ENCODE assay signal across 28 mouse cellular contexts in the genomic region with DNA sequence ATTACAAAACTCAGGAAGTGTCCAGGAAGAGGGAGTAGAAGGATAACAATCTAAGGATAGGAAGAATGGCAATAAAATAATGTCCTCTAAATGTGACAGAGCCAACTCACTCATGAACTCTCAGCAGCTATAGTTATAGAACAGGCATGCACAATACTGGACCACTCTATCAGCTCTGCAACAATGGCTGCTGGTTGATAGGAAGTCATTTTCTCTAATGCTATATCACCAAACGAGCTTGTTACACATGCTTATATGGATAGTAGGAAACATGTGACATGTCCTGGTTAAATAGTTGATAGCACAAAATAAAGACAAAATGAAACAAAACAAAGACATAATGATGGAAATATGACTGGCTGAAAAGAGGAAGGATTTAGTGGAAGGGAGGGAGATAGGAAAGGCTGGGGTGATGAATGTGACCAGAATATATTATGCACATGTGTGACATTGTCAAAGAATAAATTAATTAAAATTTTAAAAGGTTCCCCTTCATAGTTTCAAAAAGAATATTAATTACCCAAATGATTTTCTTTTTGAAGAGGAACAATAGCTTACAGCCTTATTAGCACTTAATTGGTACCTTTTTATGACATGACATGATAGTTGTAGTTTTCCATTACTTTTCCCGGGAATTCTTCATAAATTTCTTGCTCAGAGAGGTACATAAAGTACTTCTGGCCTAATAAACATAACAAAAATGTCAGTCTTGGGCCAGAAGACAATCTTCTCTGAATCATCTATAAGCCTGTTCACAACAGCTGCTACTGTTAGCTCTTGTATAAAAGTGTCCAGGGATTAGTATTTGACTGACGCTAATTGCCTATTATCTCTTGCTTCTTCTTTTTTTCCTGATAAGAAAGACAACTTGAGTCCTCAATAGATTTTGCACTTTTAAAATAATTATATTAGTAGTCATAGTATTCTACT.
DNase-seq lines count a peak whose midpoint lies in the region; ATAC-seq and TF ChIP-seq lines count a peak whose summit lies in the region.
"Had no signal": no experiment of that assay in that cellular context is flagged by ENCODE, and none has a peak within 500 bp of the region (broad histone marks: within the 10 kb centered on the region; RNA-seq: fewer than 3 reads in every experiment).

No protein-coding gene starts in this region.

- no peak for TF ChIP-seq POLR2A in brain, embryonic 14.5 days (IDR thresholded peaks at IDR 0.05; ENCODE audit: borderline replicate concordance, extremely low read depth, insufficient read depth, insufficient read length, poor library complexity, severe bottlenecking)

- no peak overlapping the region for H3K4me3 ChIP-seq in forebrain, embryonic 13.5 days
- no peak overlapping the region for H3K4me3 ChIP-seq in forebrain, embryonic 11.5 days (ENCODE audit: low read depth, low read length)
- no peak overlapping the region for H3K4me3 ChIP-seq in hindbrain, embryonic 13.5 days
- H3K4me3 ChIP-seq in hindbrain, embryonic 11.5 days (ENCODE audit: low read depth, low read length): no peak overlapping the region
- no peak overlapping the region for H3K4me3 ChIP-seq in midbrain, embryonic 14.5 days (replicated peaks; ENCODE audit: low read depth, low read length)
- no peak overlapping the region for H3K4me3 ChIP-seq in midbrain, embryonic 16.5 days (ENCODE audit: low read depth, low read length)
- H3K4me3 ChIP-seq: embryonic facial prominence, embryonic 12.5 days; embryonic facial prominence, embryonic 15.5 days; heart, adult 2 months; hindbrain, embryonic 10.5 days had no signal

- H3K4me1 ChIP-seq in forebrain, embryonic 13.5 days: no peaks in the 10 kb centered on the region
- no peaks in the 10 kb centered on the region for H3K4me1 ChIP-seq in forebrain, embryonic 11.5 days (replicated peaks; ENCODE audit: control insufficient read depth, insufficient read depth, low read length)
- no peaks in the 10 kb centered on the region for H3K4me1 ChIP-seq in hindbrain, embryonic 13.5 days (replicated peaks)
- H3K4me1 ChIP-seq in hindbrain, embryonic 11.5 days (replicated peaks; ENCODE audit: control insufficient read depth, insufficient read depth, low read length): no peaks in the 10 kb centered on the region
- H3K4me1 ChIP-seq in midbrain, embryonic 14.5 days (ENCODE audit: control insufficient read depth, insufficient read depth, low read length): no peaks in the 10 kb centered on the region
- no peaks in the 10 kb centered on the region for H3K4me1 ChIP-seq in midbrain, embryonic 16.5 days (ENCODE audit: control insufficient read depth, insufficient read depth, low read length)
- H3K4me1 ChIP-seq: embryonic facial prominence, embryonic 12.5 days; embryonic facial prominence, embryonic 15.5 days; hindbrain, embryonic 10.5 days had no signal

- no peaks in the 10 kb centered on the region for H3K9me3 ChIP-seq in forebrain, embryonic 13.5 days (replicated peaks)
- H3K9me3 ChIP-seq in forebrain, embryonic 11.5 days (ENCODE audit: control insufficient read depth, low read length): no peaks in the 10 kb centered on the region
- H3K9me3 ChIP-seq in hindbrain, embryonic 13.5 days: no peaks in the 10 kb centered on the region
- H3K9me3 ChIP-seq in hindbrain, embryonic 11.5 days (ENCODE audit: control insufficient read depth, low read length): no peaks in the 10 kb centered on the region
- no peaks in the 10 kb centered on the region for H3K9me3 ChIP-seq in midbrain, embryonic 14.5 days (ENCODE audit: control insufficient read depth, low read length)
- H3K9me3 ChIP-seq in midbrain, embryonic 16.5 days (replicated peaks; ENCODE audit: control insufficient read depth, low read length, poor library complexity, severe bottlenecking): no peaks in the 10 kb centered on the region
- H3K9me3 ChIP-seq: embryonic facial prominence, embryonic 12.5 days; embryonic facial prominence, embryonic 15.5 days; hindbrain, embryonic 10.5 days had no signal

- WGBS in forebrain, embryonic 13.5 days: 62% methylated on average over 3 of the region's 3 CpGs
- WGBS in forebrain, embryonic 11.5 days: 76% methylated on average over 3 of the region's 3 CpGs
- 80% methylated on average over 3 of the region's 3 CpGs for WGBS in hindbrain, embryonic 13.5 days
- WGBS in hindbrain, embryonic 11.5 days: 87% methylated on average over 3 of the region's 3 CpGs
- WGBS in midbrain, embryonic 14.5 days: 70% methylated on average over 3 of the region's 3 CpGs
- 61% methylated on average over 3 of the region's 3 CpGs for WGBS in midbrain, embryonic 16.5 days

- ATAC-seq in forebrain, embryonic 13.5 days: peak; percentile 80
- ATAC-seq in forebrain, embryonic 11.5 days (replicated peaks; ENCODE audit: low FRiP score): no peak
- ATAC-seq in hindbrain, embryonic 13.5 days (ENCODE audit: low FRiP score): 0 out of 2 replicates have a peak, but pooled peaks have one; percentile 54
- no peak; the same call in 1 of the 2 replicates for ATAC-seq in hindbrain, embryonic 11.5 days (ENCODE audit: low FRiP score)
- peak; percentile 64; the same call in 1 of the 2 replicates for ATAC-seq in midbrain, embryonic 14.5 days (ENCODE audit: low FRiP score, low TSS enrichment)
- ATAC-seq in midbrain, embryonic 16.5 days: no peak
- ATAC-seq: hindbrain, postnatal 0 days; inflammation-experienced regulatory T-cells, adult 6 months; intestine, embryonic 16.5 days; Patski had no signal

- no peak for DNase-seq in forebrain, embryonic 11.5 days (ENCODE audit: low spot score)
- DNase-seq in hindbrain, embryonic 11.5 days (ENCODE audit: low spot score): no peak
- peak; percentile 14 for DNase-seq in midbrain, embryonic 14.5 days
- peak; percentile 57 for DNase-seq in brain, embryonic 14.5 days (ENCODE audit: low read depth)
- DNase-seq in heart, postnatal 4 days: no peak
- DNase-seq: adrenal gland, postnatal 10 days; adrenal gland, postnatal 36 days; cerebellum, adult 11 months; cerebellum, adult 2 months; cerebellum, adult 9-11 months; cerebellum, postnatal 25 days; gastrocnemius, postnatal 10 days; gastrocnemius, postnatal 36 days; heart, adult 2 months; kidney, adult 18-20 months had no signal

- no peak overlapping the region for H3K4me2 ChIP-seq in forebrain, embryonic 13.5 days
- H3K4me2 ChIP-seq in forebrain, embryonic 11.5 days (ENCODE audit: low read depth, low read length, severe bottlenecking): no peak overlapping the region
- no peak overlapping the region for H3K4me2 ChIP-seq in hindbrain, embryonic 13.5 days
- no peak overlapping the region for H3K4me2 ChIP-seq in hindbrain, embryonic 11.5 days (replicated peaks; ENCODE audit: low read depth, low read length)
- no peak overlapping the region for H3K4me2 ChIP-seq in midbrain, embryonic 14.5 days (ENCODE audit: low read length)
- H3K4me2 ChIP-seq in midbrain, embryonic 16.5 days (ENCODE audit: low read length): no peak overlapping the region
- H3K4me2 ChIP-seq: embryonic facial prominence, embryonic 12.5 days; embryonic facial prominence, embryonic 15.5 days; heart, embryonic 11.5 days had no signal

- no peak overlapping the region for H3K27ac ChIP-seq in forebrain, embryonic 13.5 days
- H3K27ac ChIP-seq in forebrain, embryonic 11.5 days (ENCODE audit: low read depth, low read length): no peak overlapping the region
- no peak overlapping the region for H3K27ac ChIP-seq in hindbrain, embryonic 13.5 days
- H3K27ac ChIP-seq in hindbrain, embryonic 11.5 days (ENCODE audit: low read depth, low read length): no peak overlapping the region
- H3K27ac ChIP-seq in midbrain, embryonic 14.5 days (replicated peaks; ENCODE audit: low read depth, low read length): no peak overlapping the region; the same call in 1 of the 2 replicates
- H3K27ac ChIP-seq in midbrain, embryonic 16.5 days (ENCODE audit: low read length): no peak overlapping the region
- H3K27ac ChIP-seq: embryonic facial prominence, embryonic 12.5 days; embryonic facial prominence, embryonic 15.5 days; heart, adult 2 months; hindbrain, embryonic 10.5 days; hindbrain, postnatal 0 days had no signal

- no peak for TF ChIP-seq CTCF in brain, embryonic 14.5 days (IDR thresholded peaks at IDR 0.05; ENCODE audit: borderline replicate concordance, extremely low read depth, insufficient read depth, insufficient read length)

- H3K27me3 ChIP-seq in forebrain, embryonic 13.5 days: no peaks in the 10 kb centered on the region
- no peaks in the 10 kb centered on the region for H3K27me3 ChIP-seq in forebrain, embryonic 11.5 days (ENCODE audit: control insufficient read depth, insufficient read depth, low read length)
- H3K27me3 ChIP-seq in hindbrain, embryonic 13.5 days: no peaks in the 10 kb centered on the region
- H3K27me3 ChIP-seq in hindbrain, embryonic 11.5 days (ENCODE audit: control insufficient read depth, insufficient read depth, low read length): no peaks in the 10 kb centered on the region
- H3K27me3 ChIP-seq in midbrain, embryonic 14.5 days (ENCODE audit: control insufficient read depth, insufficient read depth, low read length): no peaks in the 10 kb centered on the region
- H3K27me3 ChIP-seq in midbrain, embryonic 16.5 days (ENCODE audit: control insufficient read depth, insufficient read depth, low read depth, low read length): no peaks in the 10 kb centered on the region
- H3K27me3 ChIP-seq: CH12.LX; embryonic facial prominence, embryonic 12.5 days; embryonic facial prominence, embryonic 15.5 days had no signal

- H3K36me3 ChIP-seq in forebrain, embryonic 13.5 days (ENCODE audit: poor library complexity, severe bottlenecking): no peaks in the 10 kb centered on the region
- no peaks in the 10 kb centered on the region for H3K36me3 ChIP-seq in forebrain, embryonic 11.5 days (ENCODE audit: control insufficient read depth, insufficient read depth, low read length)
- no peaks in the 10 kb centered on the region for H3K36me3 ChIP-seq in hindbrain, embryonic 13.5 days
- H3K36me3 ChIP-seq in hindbrain, embryonic 11.5 days (ENCODE audit: control insufficient read depth, insufficient read depth, low read length): no peaks in the 10 kb centered on the region
- H3K36me3 ChIP-seq in midbrain, embryonic 14.5 days (ENCODE audit: control insufficient read depth, insufficient read depth, low read length): no peaks in the 10 kb centered on the region
- H3K36me3 ChIP-seq in midbrain, embryonic 16.5 days (ENCODE audit: control insufficient read depth, insufficient read depth, low read length): no peaks in the 10 kb centered on the region
- H3K36me3 ChIP-seq: embryonic facial prominence, embryonic 12.5 days; embryonic facial prominence, embryonic 15.5 days; G1E; hindbrain, embryonic 10.5 days had no signal

- no peak overlapping the region for H3K9ac ChIP-seq in forebrain, embryonic 13.5 days
- no peak overlapping the region for H3K9ac ChIP-seq in forebrain, embryonic 11.5 days (ENCODE audit: low read length)
- H3K9ac ChIP-seq in hindbrain, embryonic 13.5 days: no peak overlapping the region
- H3K9ac ChIP-seq in hindbrain, embryonic 11.5 days (ENCODE audit: low read depth, low read length): no peak overlapping the region
- no peak overlapping the region for H3K9ac ChIP-seq in midbrain, embryonic 14.5 days (replicated peaks; ENCODE audit: low read length)
- H3K9ac ChIP-seq in midbrain, embryonic 16.5 days (ENCODE audit: low read depth, low read length): no peak overlapping the region
- H3K9ac ChIP-seq: embryonic facial prominence, embryonic 12.5 days; embryonic facial prominence, embryonic 15.5 days had no signal

Comparison
In these comparisons a context has a peak if more than half of its experiments do, and no peak if none do; other contexts are left out.
1. ATAC-seq: peak in forebrain, embryonic 13.5 days (single experiment), hindbrain, embryonic 13.5 days (single experiment) and midbrain, embryonic 14.5 days (single experiment); none in forebrain, embryonic 11.5 days (single experiment), hindbrain, embryonic 11.5 days (single experiment) and midbrain, embryonic 16.5 days (single experiment).
2. DNase-seq: peak in midbrain, embryonic 14.5 days (single experiment) and brain, embryonic 14.5 days (single experiment); none in forebrain, embryonic 11.5 days (single experiment), hindbrain, embryonic 11.5 days (single experiment) and heart, postnatal 4 days (single experiment).